Mouse (Mus musculus): ENCODE data around the gene Prl7c1.
"Not testable (repeated sequence)": the region's sequence is repeated elsewhere in the genome, so short reads cannot be mapped to it uniquely, and the experiment has no call there.

- not testable (repeated sequence) for TF ChIP-seq CTCF, EP300 (IDR thresholded peaks at IDR 0.05; ENCODE audit: low read depth)
Measured at GRCm38 (mm10) chr13:27725057-27725456, 55.5 kb downstream of the Prl7c1 start.

Measured in liver, postnatal 0 days (tissue).